In the genomic region with DNA sequence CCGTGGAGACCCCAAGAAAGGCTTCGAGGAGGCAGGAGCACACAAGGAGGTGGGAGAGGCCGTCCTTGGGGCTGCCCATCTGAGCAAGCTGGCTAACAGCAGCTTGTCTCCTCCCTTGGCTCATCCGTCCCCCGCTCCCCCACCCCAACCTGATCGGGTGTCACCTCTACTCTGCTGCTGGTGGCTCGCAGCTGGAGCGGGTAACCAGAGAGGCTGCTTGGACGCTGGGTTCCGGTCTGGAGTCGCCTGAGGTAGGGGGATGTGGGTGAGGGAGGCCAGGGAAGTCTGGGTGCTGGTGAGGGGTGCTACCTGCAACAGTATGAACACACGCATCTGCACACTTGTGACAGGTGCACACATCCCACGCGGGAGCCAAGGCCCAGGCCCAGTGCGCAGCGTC, we compare ENCODE assay signal across 8 mouse cellular contexts. TPM values are rescaled to one million over a fixed set of nuclear protein-coding genes. Genes with fewer than 3 reads are reported as not detected.
DNase-seq lines count a peak whose midpoint lies in the region; ATAC-seq and TF ChIP-seq lines count a peak whose summit lies in the region.

A gene (plus strand): TSS at position 151 of the 400 bp plus-strand sequence.

- TF ChIP-seq CTCF in G1E (IDR thresholded peaks at IDR 0.05; ENCODE audit: low read depth, low read length), result no peak

- no peak for ATAC-seq in heart, embryonic 15.5 days (replicated peaks; ENCODE audit: insufficient number of reproducible peaks, insufficient read depth, low FRiP score, low read depth)
- no peak for ATAC-seq in G1E (ENCODE audit: extremely low read depth, insufficient number of reproducible peaks, low FRiP score, poor library complexity, severe bottlenecking)
- no peak for ATAC-seq in embryonic facial prominence, embryonic 12.5 days (ENCODE audit: insufficient number of reproducible peaks, insufficient read depth, low FRiP score, low TSS enrichment)
- 0 out of 2 replicates have a peak, but pooled peaks have one; percentile 4 for ATAC-seq in midbrain, embryonic 15.5 days (replicated peaks)

- no peak for DNase-seq in heart, postnatal 14 days
- no peak for DNase-seq in G1E (ENCODE audit: low spot score)
- DNase-seq in large intestine, adult 2 months (ENCODE audit: low read depth, low spot score), result no peak
- no peak for DNase-seq in spleen, adult 12 weeks (ENCODE audit: low spot score)
- DNase-seq in testis, postnatal 10 days (ENCODE audit: low spot score), result no peak

- H3K9ac ChIP-seq in heart, embryonic 15.5 days, result peak within 1 kb of the TSS; percentile 81
- peak within 1 kb of the TSS; percentile 72 for H3K9ac ChIP-seq in embryonic facial prominence, embryonic 12.5 days
- H3K9ac ChIP-seq in midbrain, embryonic 15.5 days, result peak within 1 kb of the TSS; percentile 86

- H3K4me3 ChIP-seq in heart, embryonic 15.5 days, result peak within 1 kb of the TSS; percentile 87
- H3K4me3 ChIP-seq in G1E (ENCODE audit: low read depth, low read length), result peak within 1 kb of the TSS; percentile 84
- peak within 1 kb of the TSS; percentile 71 for H3K4me3 ChIP-seq in embryonic facial prominence, embryonic 12.5 days
- peak within 1 kb of the TSS; percentile 89 for H3K4me3 ChIP-seq in midbrain, embryonic 15.5 days

- H3K4me2 ChIP-seq in heart, embryonic 15.5 days, result peak within 1 kb of the TSS; percentile 89
- H3K4me2 ChIP-seq in embryonic facial prominence, embryonic 12.5 days (replicated peaks), result peak within 1 kb of the TSS; percentile 61
- peak within 1 kb of the TSS; percentile 90 for H3K4me2 ChIP-seq in midbrain, embryonic 15.5 days

- peaks cover 18% of the 10 kb centered on the region for H3K4me1 ChIP-seq in heart, embryonic 15.5 days (replicated peaks)
- H3K4me1 ChIP-seq in G1E (ENCODE audit: insufficient read depth, low read depth, low read length), result peaks cover 64% of the 10 kb centered on the region
- H3K4me1 ChIP-seq in embryonic facial prominence, embryonic 12.5 days, result peaks cover 17% of the 10 kb centered on the region
- peaks cover 30% of the 10 kb centered on the region for H3K4me1 ChIP-seq in midbrain, embryonic 15.5 days

- peaks cover 18% of the 10 kb centered on the region for H3K36me3 ChIP-seq in heart, embryonic 15.5 days
- H3K36me3 ChIP-seq in G1E (replicated peaks), result peaks cover 34% of the 10 kb centered on the region
- H3K36me3 ChIP-seq in embryonic facial prominence, embryonic 12.5 days, result peaks cover 26% of the 10 kb centered on the region
- H3K36me3 ChIP-seq in midbrain, embryonic 15.5 days (replicated peaks), result 0 out of 2 replicates have a peak, but pooled peaks cover 5% of the 10 kb centered on the region

- H3K9me3 ChIP-seq in heart, embryonic 15.5 days (replicated peaks), result no peaks in the 10 kb centered on the region
- H3K9me3 ChIP-seq in G1E (replicated peaks), result no peaks in the 10 kb centered on the region
- no peaks in the 10 kb centered on the region for H3K9me3 ChIP-seq in embryonic facial prominence, embryonic 12.5 days
- H3K9me3 ChIP-seq in midbrain, embryonic 15.5 days, result no peaks in the 10 kb centered on the region

- intact Hi-C loops in heart, postnatal 14 days (cut with DNase I), result loop anchor here (5.0 kb wide), 1 partner anchor 544 kb away; no protein-coding TSS in a partner anchor

- no peaks in the 10 kb centered on the region for H3K27me3 ChIP-seq in heart, embryonic 15.5 days
- peaks cover 2% of the 10 kb centered on the region; the same call in 1 of the 2 replicates for H3K27me3 ChIP-seq in G1E (ENCODE audit: insufficient read depth, low read length)
- no peaks in the 10 kb centered on the region for H3K27me3 ChIP-seq in embryonic facial prominence, embryonic 12.5 days
- 0 out of 2 replicates have a peak, but pooled peaks cover 11% of the 10 kb centered on the region for H3K27me3 ChIP-seq in midbrain, embryonic 15.5 days (replicated peaks)

- WGBS in heart, embryonic 15.5 days, result 71% methylated on average over 16 of the region's 16 CpGs
- 72% methylated on average over 16 of the region's 16 CpGs for WGBS in embryonic facial prominence, embryonic 12.5 days
- 84% methylated on average over 16 of the region's 16 CpGs for WGBS in large intestine, adult 2 months
- 86% methylated on average over 16 of the region's 16 CpGs for WGBS in midbrain, embryonic 15.5 days

- peak within 1 kb of the TSS; percentile 83 for H3K27ac ChIP-seq in heart, embryonic 15.5 days
- peak within 1 kb of the TSS; percentile 93 for H3K27ac ChIP-seq in embryonic facial prominence, embryonic 12.5 days
- peak within 1 kb of the TSS; percentile 86 for H3K27ac ChIP-seq in midbrain, embryonic 15.5 days

RNA-seq across cellular contexts. Expression of the gene that starts here (rescaled TPM):
- polyA plus RNA-seq in heart, embryonic 15.5 days (2015; fragmentation: Nextera tagmentation; extraction: Ambion mirVana), result 12.3 and 13.7 TPM in 2 replicates
- 10 to 100 TPM in 1 of 2 experiments, 1 to 10 TPM in 1; 9.4 to 10.9 TPM for total RNA-seq in heart, postnatal 14 days (2021)
- total RNA-seq in G1E (2014; fragmentation: Nextera tagmentation), result 13.8 and 16.3 TPM in 2 replicates
- 13.4 and 14.3 TPM in 2 replicates for total RNA-seq in G1E (2017)
- polyA plus RNA-seq in G1E (2012), result 9.8 and 12.7 TPM in 2 replicates
- polyA plus RNA-seq in embryonic facial prominence, embryonic 12.5 days (2016; fragmentation: Nextera tagmentation; extraction: Ambion mirVana), result 12.2 and 13.5 TPM in 2 replicates
- 9.6 and 11.8 TPM in 2 replicates for polyA plus RNA-seq in large intestine, adult 2 months (2012; rRNA removed)
- 19.1 and 20.2 TPM in 2 replicates for polyA plus RNA-seq in midbrain, embryonic 15.5 days (2015; fragmentation: Nextera tagmentation; extraction: Ambion mirVana)
